Mouse (Mus musculus): ENCODE measurements around the gene Ripor3.

The Ripor3 gene

DNA sequence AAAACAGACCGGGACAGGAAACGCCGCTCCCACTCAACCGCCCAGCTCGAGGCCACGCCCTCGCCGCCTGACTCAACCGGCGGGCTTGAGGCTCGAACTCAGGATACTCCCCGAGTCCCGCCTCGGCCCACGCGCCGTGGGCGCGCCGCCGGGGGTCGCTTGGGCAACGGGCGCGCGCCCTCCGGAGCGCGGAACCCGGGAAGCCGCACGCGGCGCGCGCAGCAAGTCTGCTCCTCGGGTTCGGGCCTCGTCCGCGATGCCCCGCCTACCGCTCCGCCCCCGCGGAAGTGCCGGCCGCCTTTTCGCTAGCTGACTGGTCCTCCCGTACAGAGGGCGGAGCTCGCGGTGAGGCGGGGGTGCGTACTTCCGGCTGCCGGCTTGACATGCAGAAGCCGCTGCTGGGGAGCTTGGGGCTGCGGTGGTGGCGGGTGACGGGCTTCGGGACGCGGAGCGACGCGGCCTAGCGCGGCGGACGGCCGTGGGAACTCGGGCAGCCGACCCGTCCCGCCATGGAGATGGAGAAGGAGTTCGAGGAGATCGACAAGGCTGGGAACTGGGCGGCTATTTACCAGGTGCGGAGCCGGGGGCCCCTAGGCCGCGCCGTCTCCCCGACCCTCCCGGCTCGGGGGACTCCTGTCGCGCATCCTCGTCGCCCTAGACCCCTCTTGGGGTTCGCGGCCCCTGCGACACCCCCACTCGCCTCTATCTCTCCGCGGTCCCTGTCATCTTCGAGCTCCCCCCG lies 78.3 kb downstream of the Ripor3 start, which contains the start of gene Ptpn1:
TSS of gene Ptpn1 (plus strand) at position 73 of the 742 bp plus-strand sequence.
- DNase-seq (ENCODE audit: low spot score) = peak; percentile 98

DNA sequence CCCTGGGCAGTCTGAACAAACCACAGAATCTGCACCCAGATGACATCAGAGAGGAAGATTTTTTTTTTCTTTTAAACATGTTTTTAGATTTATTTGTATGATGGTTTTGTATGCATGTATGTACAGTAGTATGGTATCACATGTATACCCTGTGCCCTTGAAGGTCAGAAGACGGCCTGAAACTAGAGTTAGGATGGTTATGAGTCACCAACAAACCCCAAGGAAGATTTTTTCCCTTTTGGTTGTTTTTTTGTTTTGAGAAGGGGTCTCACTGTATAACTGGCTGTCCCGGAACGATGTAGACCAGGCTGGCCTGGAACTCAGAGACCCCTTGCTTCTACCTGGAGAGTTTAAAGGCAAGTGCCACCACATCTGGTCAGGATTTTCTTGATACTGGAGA lies 79.4 kb downstream of the Ripor3 start:
- no peak for DNase-seq (ENCODE audit: low spot score)
